Mouse (Mus musculus): ENCODE measurements around the gene Rell1. TPM values are rescaled to one million over a fixed set of nuclear protein-coding genes. Genes with fewer than 3 reads are reported as not detected.
A peak's percentile ranks its signal among the peaks of the same experiment; 100 is the strongest.

Gene Rell1
- polyA plus RNA-seq, 1 experiment from 2014 or later = 9.4 TPM

- Histone ChIP-seq H3K27ac (ENCODE audit: low read length) (no peak overlapping the region), H3K4me2 (ENCODE audit: low read depth, low read length) (no peak overlapping the region), H3K4me3 (ENCODE audit: low read length) (no peak overlapping the region), H3K36me3 (ENCODE audit: control insufficient read depth, insufficient read depth) (no peaks in the 10 kb centered on the region), H3K9ac (ENCODE audit: low read length) (no peak overlapping the region), H3K27me3 (ENCODE audit: control insufficient read depth, insufficient read depth, low read length) (no peaks in the 10 kb centered on the region), H3K9me3 (replicated peaks; ENCODE audit: control insufficient read depth, low read length) (no peaks in the 10 kb centered on the region), H3K4me1 (ENCODE audit: control insufficient read depth, insufficient read depth, low read length) (no peaks in the 10 kb centered on the region)
- no peak for ATAC-seq (replicated peaks; ENCODE audit: extremely low read depth, insufficient read depth, low FRiP score)
- WGBS = 64% methylated on average over 8 of the region's 8 CpGs
Observed at GRCm38 (mm10) chr5:63957607-63958006, 11.1 kb downstream of the Rell1 start.

- H3K4me3 ChIP-seq (ENCODE audit: low read length) = no peak overlapping the region
- H3K27me3 ChIP-seq (ENCODE audit: control insufficient read depth, insufficient read depth, low read length) = no peaks in the 10 kb centered on the region
- no peaks in the 10 kb centered on the region for H3K36me3 ChIP-seq (ENCODE audit: control insufficient read depth, insufficient read depth)
- H3K9ac ChIP-seq (ENCODE audit: low read length) = no peak overlapping the region
- WGBS = 72% methylated on average over 11 of the region's 11 CpGs
- no peak overlapping the region for H3K4me2 ChIP-seq (ENCODE audit: low read depth, low read length)
- no peaks in the 10 kb centered on the region for H3K9me3 ChIP-seq (replicated peaks; ENCODE audit: control insufficient read depth, low read length)
- no peak for ATAC-seq (replicated peaks; ENCODE audit: extremely low read depth, insufficient read depth, low FRiP score)
- H3K4me1 ChIP-seq (ENCODE audit: control insufficient read depth, insufficient read depth, low read length) = peaks cover 7% of the 10 kb centered on the region
- no peak overlapping the region for H3K27ac ChIP-seq (ENCODE audit: low read length)
Observed at GRCm38 (mm10) chr5:63956411-63956810, 12.3 kb downstream of the Rell1 start.

GRCm38 (mm10) chr5:63953401-63954032, 15.2 kb downstream of the Rell1 start:
- H3K36me3 ChIP-seq (ENCODE audit: control insufficient read depth, insufficient read depth) = no peaks in the 10 kb centered on the region
- no peak overlapping the region for H3K9ac ChIP-seq (ENCODE audit: low read length)
- peaks cover 9% of the 10 kb centered on the region for H3K4me1 ChIP-seq (ENCODE audit: control insufficient read depth, insufficient read depth, low read length)
- no peak overlapping the region for H3K27ac ChIP-seq (ENCODE audit: low read length)
- ATAC-seq (replicated peaks; ENCODE audit: extremely low read depth, insufficient read depth, low FRiP score) = no peak
- H3K4me3 ChIP-seq (ENCODE audit: low read length) = no peak overlapping the region
- no peaks in the 10 kb centered on the region for H3K27me3 ChIP-seq (ENCODE audit: control insufficient read depth, insufficient read depth, low read length)
- H3K9me3 ChIP-seq (replicated peaks; ENCODE audit: control insufficient read depth, low read length) = no peaks in the 10 kb centered on the region
- 78% methylated on average over 15 of the region's 15 CpGs for WGBS
- H3K4me2 ChIP-seq (ENCODE audit: low read depth, low read length) = no peak overlapping the region

GRCm38 (mm10) chr5:63952039-63952438, 16.7 kb downstream of the Rell1 start:
- Histone ChIP-seq H3K9ac (ENCODE audit: low read length) (no peak overlapping the region), H3K9me3 (replicated peaks; ENCODE audit: control insufficient read depth, low read length) (no peaks in the 10 kb centered on the region), H3K36me3 (ENCODE audit: control insufficient read depth, insufficient read depth) (no peaks in the 10 kb centered on the region), H3K4me2 (ENCODE audit: low read depth, low read length) (peak overlapping the region; percentile 18; the same call in 1 of the 2 replicates), H3K4me1 (ENCODE audit: control insufficient read depth, insufficient read depth, low read length) (peaks cover 9% of the 10 kb centered on the region), H3K27me3 (ENCODE audit: control insufficient read depth, insufficient read depth, low read length) (no peaks in the 10 kb centered on the region), H3K4me3 (ENCODE audit: low read length) (no peak overlapping the region), H3K27ac (ENCODE audit: low read length) (peak overlapping the region; percentile 52; the same call in 1 of the 2 replicates)
- 71% methylated on average over 6 of the region's 6 CpGs for WGBS
- ATAC-seq (replicated peaks; ENCODE audit: extremely low read depth, insufficient read depth, low FRiP score) = no peak

- WGBS = 54% methylated on average over 11 of the region's 11 CpGs
Observed at GRCm38 (mm10) chr5:63951421-63951911, 17.2 kb downstream of the Rell1 start.

GRCm38 (mm10) chr5:63949195-63949594, 19.5 kb downstream of the Rell1 start:
- no peaks in the 10 kb centered on the region for H3K36me3 ChIP-seq (ENCODE audit: control insufficient read depth, insufficient read depth)
- H3K4me3 ChIP-seq (ENCODE audit: low read length) = no peak overlapping the region
- H3K4me2 ChIP-seq (ENCODE audit: low read depth, low read length) = no peak overlapping the region
- ATAC-seq (replicated peaks; ENCODE audit: extremely low read depth, insufficient read depth, low FRiP score) = no peak
- no peaks in the 10 kb centered on the region for H3K27me3 ChIP-seq (ENCODE audit: control insufficient read depth, insufficient read depth, low read length)
- no peaks in the 10 kb centered on the region for H3K9me3 ChIP-seq (replicated peaks; ENCODE audit: control insufficient read depth, low read length)
- no peak overlapping the region for H3K9ac ChIP-seq (ENCODE audit: low read length)
- no peak overlapping the region for H3K27ac ChIP-seq (ENCODE audit: low read length)
- peaks cover 9% of the 10 kb centered on the region for H3K4me1 ChIP-seq (ENCODE audit: control insufficient read depth, insufficient read depth, low read length)
- WGBS = 49% methylated on average over 3 of the region's 3 CpGs

More at GRCm38 (mm10) chr5:63951421-63951911, 17.2 kb downstream of the Rell1 start:
- Histone ChIP-seq H3K4me3 (ENCODE audit: low read length) (no peak overlapping the region), H3K27ac (ENCODE audit: low read length) (peak overlapping the region; percentile 52; the same call in 1 of the 2 replicates), H3K27me3 (ENCODE audit: control insufficient read depth, insufficient read depth, low read length) (no peaks in the 10 kb centered on the region), H3K9ac (ENCODE audit: low read length) (no peak overlapping the region), H3K36me3 (ENCODE audit: control insufficient read depth, insufficient read depth) (no peaks in the 10 kb centered on the region), H3K4me1 (ENCODE audit: control insufficient read depth, insufficient read depth, low read length) (peaks cover 9% of the 10 kb centered on the region), H3K4me2 (ENCODE audit: low read depth, low read length) (peak overlapping the region; percentile 18; the same call in 1 of the 2 replicates), H3K9me3 (replicated peaks; ENCODE audit: control insufficient read depth, low read length) (no peaks in the 10 kb centered on the region)
- peak; percentile 69 for ATAC-seq (replicated peaks; ENCODE audit: extremely low read depth, insufficient read depth, low FRiP score)

- ATAC-seq (replicated peaks; ENCODE audit: extremely low read depth, insufficient read depth, low FRiP score) = no peak
- WGBS = 83% methylated on average over 8 of the region's 8 CpGs
- no peaks in the 10 kb centered on the region for H3K9me3 ChIP-seq (replicated peaks; ENCODE audit: control insufficient read depth, low read length)
- no peak overlapping the region for H3K4me3 ChIP-seq (ENCODE audit: low read length)
- H3K4me1 ChIP-seq (ENCODE audit: control insufficient read depth, insufficient read depth, low read length) = peaks cover 9% of the 10 kb centered on the region
- H3K36me3 ChIP-seq (ENCODE audit: control insufficient read depth, insufficient read depth) = no peaks in the 10 kb centered on the region
- H3K9ac ChIP-seq (ENCODE audit: low read length) = no peak overlapping the region
- no peaks in the 10 kb centered on the region for H3K27me3 ChIP-seq (ENCODE audit: control insufficient read depth, insufficient read depth, low read length)
- no peak overlapping the region for H3K27ac ChIP-seq (ENCODE audit: low read length)
- H3K4me2 ChIP-seq (ENCODE audit: low read depth, low read length) = no peak overlapping the region
Observed at GRCm38 (mm10) chr5:63947526-63947925, 21.2 kb downstream of the Rell1 start.

GRCm38 (mm10) chr5:63943291-63943690, 25.4 kb downstream of the Rell1 start:
- H3K4me2 ChIP-seq (ENCODE audit: low read depth, low read length) = no peak overlapping the region
- H3K9me3 ChIP-seq (replicated peaks; ENCODE audit: control insufficient read depth, low read length) = no peaks in the 10 kb centered on the region
- H3K9ac ChIP-seq (ENCODE audit: low read length) = no peak overlapping the region
- no peak overlapping the region for H3K4me3 ChIP-seq (ENCODE audit: low read length)
- ATAC-seq (replicated peaks; ENCODE audit: extremely low read depth, insufficient read depth, low FRiP score) = no peak
- no peaks in the 10 kb centered on the region for H3K27me3 ChIP-seq (ENCODE audit: control insufficient read depth, insufficient read depth, low read length)
- 78% methylated on average over 9 of the region's 9 CpGs for WGBS
- H3K27ac ChIP-seq (ENCODE audit: low read length) = no peak overlapping the region
- H3K36me3 ChIP-seq (ENCODE audit: control insufficient read depth, insufficient read depth) = no peaks in the 10 kb centered on the region
- no peaks in the 10 kb centered on the region; the same call in 1 of the 2 replicates for H3K4me1 ChIP-seq (ENCODE audit: control insufficient read depth, insufficient read depth, low read length)

- Histone ChIP-seq H3K4me3 (ENCODE audit: low read length) (no peak overlapping the region), H3K27me3 (ENCODE audit: control insufficient read depth, insufficient read depth, low read length) (no peaks in the 10 kb centered on the region), H3K9ac (ENCODE audit: low read length) (no peak overlapping the region), H3K9me3 (replicated peaks; ENCODE audit: control insufficient read depth, low read length) (no peaks in the 10 kb centered on the region), H3K27ac (ENCODE audit: low read length) (no peak overlapping the region), H3K4me1 (ENCODE audit: control insufficient read depth, insufficient read depth, low read length) (no peaks in the 10 kb centered on the region), H3K36me3 (ENCODE audit: control insufficient read depth, insufficient read depth) (no peaks in the 10 kb centered on the region), H3K4me2 (ENCODE audit: low read depth, low read length) (no peak overlapping the region)
- no peak for ATAC-seq (replicated peaks; ENCODE audit: extremely low read depth, insufficient read depth, low FRiP score)
- WGBS = 54% methylated on average over 5 of the region's 5 CpGs
Observed at GRCm38 (mm10) chr5:63941891-63942290, 26.8 kb downstream of the Rell1 start.
